Mouse (Mus musculus): ENCODE results near the gene Atp2b4.

Gene Atp2b4

GRCm38 (mm10) chr1:133800948-133801393 lies at the start of gene Atp2b4:
Gene Atp2b4, minus strand, starts transcription at chr1:133801041.
- DNase-seq (ENCODE audit: low spot score), result peak; percentile 95

- DNase-seq (ENCODE audit: low spot score), result no peak
These were observed 43.9 kb upstream of the Atp2b4 start for GRCm38 (mm10) chr1:133844734-133845133.

GRCm38 (mm10) chr1:133843900-133844299 lies 43.1 kb upstream of the Atp2b4 start:
- DNase-seq (ENCODE audit: low spot score), result no peak

DNA sequence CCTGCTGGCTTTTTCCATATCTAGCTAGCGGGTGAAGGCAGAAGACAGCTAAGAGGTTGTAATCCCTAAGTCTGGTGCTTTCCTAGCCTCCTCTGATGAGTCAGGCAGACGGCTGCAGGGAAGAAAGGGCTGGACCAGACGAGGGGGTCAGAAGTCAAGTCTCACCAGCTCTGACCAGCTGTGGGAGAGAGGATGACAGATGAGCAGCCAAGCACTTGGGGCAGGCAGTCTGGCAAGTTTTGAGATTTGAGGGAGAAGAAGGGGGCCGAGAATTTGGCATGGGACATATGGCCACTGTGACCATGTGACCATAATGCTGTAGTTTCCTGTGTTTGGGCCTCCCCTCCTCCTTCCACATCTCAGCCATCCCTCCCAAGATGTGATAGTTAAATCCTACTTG lies 42.5 kb upstream of the Atp2b4 start:
- DNase-seq (ENCODE audit: low spot score), result no peak

DNA sequence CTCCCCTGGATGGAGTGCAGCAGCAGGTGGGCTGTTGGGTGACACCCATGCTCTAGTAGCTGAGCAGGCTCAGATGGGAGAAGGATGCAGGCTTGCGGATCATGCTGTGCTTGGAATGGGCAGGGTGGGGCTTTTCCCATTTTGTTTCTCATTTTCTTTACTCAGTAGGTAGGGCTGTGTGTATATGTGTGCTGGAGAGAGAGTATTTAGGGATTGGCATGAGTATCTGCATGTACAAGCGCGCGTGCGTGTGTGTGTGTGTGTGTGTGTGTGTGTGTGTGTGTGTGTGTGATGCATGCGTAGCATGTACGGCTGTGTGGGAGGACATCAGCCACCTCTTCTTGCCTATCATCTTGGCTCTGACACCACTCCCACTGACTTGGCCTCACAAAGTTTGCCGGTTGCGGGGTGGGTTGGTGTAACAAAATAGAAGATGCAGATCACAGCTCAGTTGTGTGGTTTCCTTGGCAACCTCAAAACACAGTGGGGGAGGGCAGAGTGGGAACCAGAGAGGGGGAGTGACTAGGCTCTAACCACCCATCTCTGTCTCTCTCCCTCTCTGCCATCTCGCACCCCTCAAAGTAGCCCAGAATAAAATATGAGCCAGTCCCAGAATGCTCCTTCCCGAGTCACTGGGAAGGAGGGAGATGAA lies 41.4 kb upstream of the Atp2b4 start:
- no peak for DNase-seq (ENCODE audit: low spot score)

GRCm38 (mm10) chr1:133841171-133841926 lies 40.5 kb upstream of the Atp2b4 start:
- no peak for DNase-seq (ENCODE audit: low spot score)

- no peak for DNase-seq (ENCODE audit: low spot score)
These were observed 39.7 kb upstream of the Atp2b4 start for GRCm38 (mm10) chr1:133840530-133840929.

- DNase-seq (ENCODE audit: low spot score), result no peak
These were observed 33.5 kb upstream of the Atp2b4 start for GRCm38 (mm10) chr1:133834309-133834708.

GRCm38 (mm10) chr1:133832781-133833180 lies 31.9 kb upstream of the Atp2b4 start:
- no peak for DNase-seq (ENCODE audit: low spot score)

DNA sequence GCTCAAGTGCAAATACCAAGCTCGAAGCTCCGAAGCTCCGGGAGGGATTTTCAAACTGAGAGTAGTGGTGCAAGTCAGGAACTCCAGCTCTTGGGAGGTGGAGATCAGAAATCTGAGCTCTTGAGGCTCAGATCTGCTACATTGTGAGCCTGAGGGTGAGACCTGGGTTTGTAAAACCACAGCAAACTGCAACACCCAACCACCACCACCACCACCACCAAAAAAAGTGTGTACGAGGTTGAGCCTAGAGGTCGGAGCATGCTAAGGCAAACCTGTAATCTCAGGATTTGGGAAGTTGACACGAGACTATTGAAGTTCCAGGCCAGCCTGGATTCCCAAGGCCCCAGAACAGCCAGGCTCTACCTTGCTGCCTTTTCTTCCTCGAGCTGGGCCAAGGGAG lies 25.4 kb upstream of the Atp2b4 start:
- no peak for DNase-seq (ENCODE audit: low spot score)

GRCm38 (mm10) chr1:133825543-133825942 lies 24.7 kb upstream of the Atp2b4 start:
- DNase-seq (ENCODE audit: low spot score), result no peak

GRCm38 (mm10) chr1:133825140-133825539 lies 24.3 kb upstream of the Atp2b4 start:
- no peak for DNase-seq (ENCODE audit: low spot score)

DNA sequence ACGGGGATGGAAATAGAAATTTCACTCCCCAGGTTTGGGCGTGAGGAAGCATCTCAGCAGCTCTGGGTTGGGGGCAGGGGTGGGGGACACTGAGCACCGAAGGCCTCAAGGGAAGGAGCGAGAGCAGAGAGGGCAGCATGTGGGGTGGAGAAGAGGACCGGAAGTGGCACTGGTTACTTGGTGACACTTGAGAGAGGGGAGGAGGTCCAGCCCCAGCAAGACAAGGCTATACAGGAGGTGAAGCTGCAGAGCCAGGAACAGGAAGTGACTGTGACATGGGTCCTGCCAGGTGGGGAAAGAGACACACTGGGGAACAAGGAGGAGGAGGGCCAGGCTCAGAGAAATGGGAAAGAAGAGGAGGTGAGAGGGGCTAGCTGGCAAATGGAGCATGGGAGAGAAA lies 20.3 kb upstream of the Atp2b4 start:
- no peak for DNase-seq (ENCODE audit: low spot score)

- DNase-seq (ENCODE audit: low spot score), result no peak
These were observed 19.3 kb upstream of the Atp2b4 start for GRCm38 (mm10) chr1:133820100-133820499.

DNA sequence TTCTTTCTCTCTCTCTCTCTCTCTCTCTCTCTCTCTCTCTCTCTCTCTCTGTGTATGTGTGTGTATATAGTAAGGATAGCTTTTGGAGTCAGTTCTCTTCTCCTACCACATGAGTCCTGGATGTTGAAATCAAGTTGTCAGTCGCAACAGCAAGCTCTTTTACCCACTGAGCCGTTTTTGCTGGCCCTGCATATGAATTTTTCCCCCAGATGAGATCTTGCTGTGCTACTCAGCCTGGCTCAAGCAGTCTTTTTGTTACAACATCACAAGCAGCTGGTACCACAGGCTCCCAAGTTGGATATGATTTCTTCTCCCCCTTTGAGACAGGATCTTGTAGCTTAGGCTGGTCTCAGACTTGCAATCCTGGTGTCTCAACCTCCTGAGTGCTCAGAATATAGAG lies 17.7 kb upstream of the Atp2b4 start:
- DNase-seq (ENCODE audit: low spot score), result no peak

GRCm38 (mm10) chr1:133815747-133816491 lies 15.1 kb upstream of the Atp2b4 start:
- no peak for DNase-seq (ENCODE audit: low spot score)

- no peak for DNase-seq (ENCODE audit: low spot score)
These were observed 8.5 kb upstream of the Atp2b4 start for GRCm38 (mm10) chr1:133809376-133809775.

GRCm38 (mm10) chr1:133808020-133808419 lies 7.2 kb upstream of the Atp2b4 start:
- DNase-seq (ENCODE audit: low spot score), result no peak

- no peak for DNase-seq (ENCODE audit: low spot score)
These were observed 902 bp upstream of the Atp2b4 start for GRCm38 (mm10) chr1:133801743-133802142.

DNA sequence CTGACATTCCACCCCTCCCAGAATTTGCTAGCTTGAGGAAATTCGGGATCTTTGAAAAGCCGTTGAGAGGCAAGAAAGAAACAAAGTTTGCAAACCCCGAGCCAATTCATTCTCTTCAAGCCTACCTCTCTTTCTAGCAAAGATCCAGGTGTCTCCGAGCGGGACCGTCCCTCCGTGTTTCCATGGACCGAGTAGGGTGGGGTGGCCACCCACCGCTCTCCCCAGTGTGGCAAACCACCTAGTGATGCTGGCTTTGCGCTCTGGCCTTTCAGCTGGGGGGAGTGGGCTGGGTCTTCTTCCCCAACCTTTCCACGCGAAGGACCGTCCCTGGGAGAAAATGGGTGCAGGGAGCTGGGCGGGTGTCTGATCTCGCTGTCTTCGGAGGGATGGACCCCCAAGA lies 329 bp downstream of the Atp2b4 start:
- no peak for DNase-seq (ENCODE audit: low spot score)

GRCm38 (mm10) chr1:133799686-133800445 lies 975 bp downstream of the Atp2b4 start:
- no peak for DNase-seq (ENCODE audit: low spot score)

- no peak for DNase-seq (ENCODE audit: low spot score)
These were observed 1.9 kb downstream of the Atp2b4 start for GRCm38 (mm10) chr1:133798821-133799415.

Measured in ovary, postnatal 10 days (tissue).